Mouse (Mus musculus): ENCODE measurements around the gene Mcrip1. TPM values are rescaled to one million over a fixed set of nuclear protein-coding genes. Genes with fewer than 3 reads are reported as not detected.

Gene Mcrip1
- polyA plus RNA-seq, 1 experiment from 2014 or later, result 226 TPM

DNA sequence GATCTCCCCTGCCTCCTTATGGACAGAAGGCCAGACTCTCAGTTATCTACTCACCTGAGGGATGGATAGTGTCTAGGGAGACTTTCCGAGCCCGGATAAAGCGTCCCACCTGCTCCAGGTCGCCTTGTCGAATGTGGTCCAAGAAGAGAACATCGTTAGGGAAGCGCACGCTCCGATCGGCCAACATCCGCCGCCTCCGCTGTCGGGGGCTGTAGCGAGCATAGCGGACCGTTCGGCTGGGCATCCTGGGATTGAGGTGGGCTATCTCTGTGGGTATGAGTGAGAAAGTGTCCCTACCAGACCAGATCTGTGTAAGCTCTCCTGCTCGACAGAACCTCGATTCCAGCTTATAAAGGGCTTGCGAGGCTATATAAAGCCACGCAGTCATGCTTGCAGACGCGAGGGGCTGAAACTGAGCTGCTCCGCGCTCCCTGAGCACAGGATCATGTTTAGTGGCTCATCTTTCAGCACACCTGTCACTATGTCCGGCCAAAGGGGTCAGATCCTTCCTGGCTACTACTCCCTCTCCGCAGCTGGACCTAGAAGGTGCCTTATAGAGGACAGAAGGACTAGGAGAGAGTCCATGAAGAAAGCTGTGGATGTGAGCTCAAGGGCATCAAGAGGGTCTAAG lies 1.4 kb upstream of the Mcrip1 start, which contains the start of gene Ppp1r27:
Gene Ppp1r27 (minus strand): TSS at position 323 of the 631 bp plus-strand sequence.
- Histone ChIP-seq H3K27ac (ENCODE audit: low read depth) (peak within 1 kb of the TSS; percentile 96; the same call in 1 of the 2 replicates), H3K36me3 (ENCODE audit: insufficient read depth) (peaks cover 6% of the 10 kb centered on the region; the same call in 1 of the 2 replicates), H3K27me3 (ENCODE audit: insufficient read depth, low read length) (no peaks in the 10 kb centered on the region), H3K4me3 (ENCODE audit: low read depth, low read length) (peak within 1 kb of the TSS; percentile 98), H3K4me2 (peak within 1 kb of the TSS; percentile 96), H3K9ac (peak within 1 kb of the TSS; percentile 95), H3K9me3 (ENCODE audit: low read depth, low read length) (no peaks in the 10 kb centered on the region), H3K4me1 (ENCODE audit: insufficient read depth) (peaks cover 14% of the 10 kb centered on the region)
- no peak for DNase-seq
- ATAC-seq (ENCODE audit: insufficient read depth), result no peak
- no peak for TF ChIP-seq CTCF (IDR thresholded peaks at IDR 0.05; ENCODE audit: low read depth)
- WGBS, result 92% methylated on average over 28 of the region's 28 CpGs

DNA sequence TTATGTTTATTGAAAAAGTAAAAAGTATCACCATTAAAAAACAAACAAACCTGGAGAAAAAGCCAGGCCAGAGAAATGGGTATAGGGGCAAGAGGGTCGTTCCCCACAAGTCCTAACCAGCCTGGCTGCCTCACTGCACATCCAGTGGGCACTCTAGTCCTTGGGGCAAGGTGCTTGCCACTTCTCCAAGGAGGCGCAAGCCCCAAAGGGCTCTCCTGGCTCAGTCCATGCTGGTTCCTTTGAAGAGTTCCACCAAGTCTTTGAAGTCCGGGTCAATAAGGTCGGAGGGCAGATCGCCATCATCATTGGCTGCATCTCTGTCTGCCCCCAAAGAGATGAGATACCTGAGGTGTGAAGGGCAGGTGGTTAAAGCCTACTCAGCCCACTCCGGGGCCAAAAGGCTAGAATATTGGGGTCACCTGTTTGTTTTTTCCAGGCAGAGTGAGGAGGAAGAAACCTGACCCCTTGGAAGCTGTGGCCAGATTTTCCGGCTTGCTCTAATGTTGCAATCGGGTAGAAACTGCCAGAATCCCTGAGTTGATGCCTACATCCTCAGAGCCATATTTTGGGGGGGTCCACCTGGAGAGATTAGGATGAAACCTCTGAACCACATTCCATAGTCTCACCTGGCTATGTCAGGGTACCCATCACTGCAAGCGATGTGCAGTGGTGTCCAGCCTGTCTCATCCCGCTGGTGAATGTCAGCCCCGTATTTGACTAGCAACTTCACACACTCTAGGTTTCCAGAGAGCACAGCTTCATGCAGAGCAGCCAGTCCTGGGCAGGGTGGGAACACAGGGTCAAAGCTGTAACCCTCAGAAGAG lies 671 bp upstream of the Mcrip1 start:
- Histone ChIP-seq H3K9ac (peak overlapping the region; percentile 95), H3K4me3 (ENCODE audit: low read depth, low read length) (peak overlapping the region; percentile 98), H3K4me1 (ENCODE audit: insufficient read depth) (peaks cover 14% of the 10 kb centered on the region), H3K36me3 (ENCODE audit: insufficient read depth) (peaks cover 12% of the 10 kb centered on the region; the same call in 1 of the 2 replicates), H3K27ac (ENCODE audit: low read depth) (peak overlapping the region; percentile 96; the same call in 1 of the 2 replicates), H3K9me3 (ENCODE audit: low read depth, low read length) (no peaks in the 10 kb centered on the region), H3K4me2 (peak overlapping the region; percentile 96), H3K27me3 (ENCODE audit: insufficient read depth, low read length) (no peaks in the 10 kb centered on the region)
- WGBS, result 59% methylated on average over 11 of the region's 11 CpGs
- peak; percentile 22; the same call in 1 of the 2 replicates for ATAC-seq (ENCODE audit: insufficient read depth)
- TF ChIP-seq CTCF (IDR thresholded peaks at IDR 0.05; ENCODE audit: low read depth), result no peak
- DNase-seq, result no peak

DNA sequence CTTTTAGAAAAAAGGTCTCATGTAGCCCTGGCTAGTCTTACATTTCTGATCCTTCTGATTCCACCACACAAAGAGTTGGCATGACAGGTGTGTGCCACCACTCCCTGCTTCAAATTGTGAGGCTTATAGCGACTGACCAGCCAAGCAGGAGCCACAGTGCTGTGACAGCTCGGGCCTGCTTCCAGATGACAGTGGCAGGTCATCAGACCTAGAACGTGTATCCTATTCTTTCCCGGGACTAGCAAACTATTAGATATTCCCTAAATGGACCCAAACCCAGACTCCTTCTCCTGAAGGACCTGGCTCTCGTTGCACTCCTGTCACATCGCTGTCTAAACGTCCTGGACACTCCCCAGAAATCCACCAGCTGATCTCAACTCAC lies 750 bp downstream of the Mcrip1 start:
- WGBS, result 16% methylated on average over 7 of the region's 7 CpGs

GRCm38 (mm10) chr11:120548214-120548613 lies 1.3 kb downstream of the Mcrip1 start:
- Histone ChIP-seq H3K9ac (peak overlapping the region; percentile 95), H3K4me2 (peak overlapping the region; percentile 96), H3K27me3 (ENCODE audit: insufficient read depth, low read length) (no peaks in the 10 kb centered on the region), H3K4me1 (ENCODE audit: insufficient read depth) (peaks cover 14% of the 10 kb centered on the region), H3K36me3 (ENCODE audit: insufficient read depth) (peaks cover 31% of the 10 kb centered on the region), H3K9me3 (ENCODE audit: low read depth, low read length) (no peaks in the 10 kb centered on the region), H3K4me3 (ENCODE audit: low read depth, low read length) (peak overlapping the region; percentile 98), H3K27ac (ENCODE audit: low read depth) (no peak overlapping the region)
- 79% methylated on average over 3 of the region's 3 CpGs for WGBS
- ATAC-seq (ENCODE audit: insufficient read depth) (no peak), DNase-seq (no peak)
- no peak for TF ChIP-seq CTCF (IDR thresholded peaks at IDR 0.05; ENCODE audit: low read depth)

More for the DNA sequence above, 750 bp downstream of the Mcrip1 start:
- ATAC-seq (ENCODE audit: insufficient read depth) (no peak), DNase-seq (no peak)
- Histone ChIP-seq H3K4me3 (ENCODE audit: low read depth, low read length) (peak overlapping the region; percentile 98), H3K4me1 (ENCODE audit: insufficient read depth) (peaks cover 14% of the 10 kb centered on the region), H3K9ac (peak overlapping the region; percentile 95), H3K27ac (ENCODE audit: low read depth) (peak overlapping the region; percentile 96), H3K4me2 (peak overlapping the region; percentile 96), H3K27me3 (ENCODE audit: insufficient read depth, low read length) (no peaks in the 10 kb centered on the region), H3K36me3 (ENCODE audit: insufficient read depth) (peaks cover 25% of the 10 kb centered on the region), H3K9me3 (ENCODE audit: low read depth, low read length) (no peaks in the 10 kb centered on the region)
- no peak for TF ChIP-seq CTCF (IDR thresholded peaks at IDR 0.05; ENCODE audit: low read depth)

DNA sequence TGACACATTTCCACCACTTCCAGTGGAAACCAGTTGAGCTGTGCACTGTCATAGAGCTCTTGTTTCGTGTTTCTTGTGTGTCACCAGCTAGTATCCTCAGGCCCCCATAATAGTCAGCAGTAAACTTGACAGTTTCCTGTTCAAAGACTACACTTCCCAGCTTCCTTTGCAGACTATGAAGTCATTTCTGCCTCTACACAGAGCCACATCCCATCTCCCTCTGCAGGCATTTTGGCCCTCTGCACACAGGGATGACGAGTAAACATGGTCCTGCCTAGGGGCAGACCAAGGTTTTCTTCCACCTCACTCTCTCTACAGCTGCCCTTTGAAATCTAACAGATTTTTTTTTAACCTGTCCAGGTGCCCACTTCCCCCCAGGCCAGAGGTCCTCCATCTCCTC lies 2.1 kb downstream of the Mcrip1 start:
- Histone ChIP-seq H3K36me3 (ENCODE audit: insufficient read depth) (peaks cover 38% of the 10 kb centered on the region), H3K9ac (no peak overlapping the region; the same call in 1 of the 2 replicates), H3K4me2 (no peak overlapping the region), H3K9me3 (ENCODE audit: low read depth, low read length) (no peaks in the 10 kb centered on the region), H3K4me3 (ENCODE audit: low read depth, low read length) (no peak overlapping the region), H3K27ac (ENCODE audit: low read depth) (no peak overlapping the region), H3K27me3 (ENCODE audit: insufficient read depth, low read length) (no peaks in the 10 kb centered on the region), H3K4me1 (ENCODE audit: insufficient read depth) (peaks cover 14% of the 10 kb centered on the region)
- peak; percentile 21; the same call in 1 of the 2 replicates for TF ChIP-seq CTCF (IDR thresholded peaks at IDR 0.05; ENCODE audit: low read depth)
- no peak for ATAC-seq (ENCODE audit: insufficient read depth)
- 58% methylated on average over 2 of the region's 2 CpGs for WGBS
- peak; percentile 35 for DNase-seq

- Histone ChIP-seq H3K4me2 (no peak overlapping the region), H3K4me1 (ENCODE audit: insufficient read depth) (peaks cover 14% of the 10 kb centered on the region), H3K36me3 (ENCODE audit: insufficient read depth) (peaks cover 48% of the 10 kb centered on the region), H3K27me3 (ENCODE audit: insufficient read depth, low read length) (no peaks in the 10 kb centered on the region), H3K27ac (ENCODE audit: low read depth) (no peak overlapping the region), H3K9me3 (ENCODE audit: low read depth, low read length) (no peaks in the 10 kb centered on the region), H3K4me3 (ENCODE audit: low read depth, low read length) (no peak overlapping the region), H3K9ac (no peak overlapping the region)
- 87% methylated on average over 3 of the region's 3 CpGs for WGBS
- no peak for TF ChIP-seq CTCF (IDR thresholded peaks at IDR 0.05; ENCODE audit: low read depth)
- no peak for DNase-seq
- ATAC-seq (ENCODE audit: insufficient read depth), result no peak
These were observed 3.6 kb downstream of the Mcrip1 start for GRCm38 (mm10) chr11:120545964-120546363.

GRCm38 (mm10) chr11:120542376-120542775 lies 7.2 kb downstream of the Mcrip1 start:
- no peak for TF ChIP-seq CTCF (IDR thresholded peaks at IDR 0.05; ENCODE audit: low read depth)
- WGBS, result 81% methylated on average over 6 of the region's 6 CpGs
- Histone ChIP-seq H3K4me3 (ENCODE audit: low read depth, low read length) (no peak overlapping the region), H3K36me3 (ENCODE audit: insufficient read depth) (peaks cover 48% of the 10 kb centered on the region), H3K4me2 (no peak overlapping the region), H3K4me1 (ENCODE audit: insufficient read depth) (peaks cover 6% of the 10 kb centered on the region), H3K27me3 (ENCODE audit: insufficient read depth, low read length) (no peaks in the 10 kb centered on the region), H3K27ac (ENCODE audit: low read depth) (no peak overlapping the region), H3K9ac (no peak overlapping the region), H3K9me3 (ENCODE audit: low read depth, low read length) (no peaks in the 10 kb centered on the region)
- no peak for DNase-seq
- ATAC-seq (ENCODE audit: insufficient read depth), result no peak
